Mouse (Mus musculus) cortical plate, adult 2 months (tissue): ENCODE results near the gene Camta1.

Experiments
- CTCF ChIP-seq: fragments of 200-500 bp; IDR thresholded peaks from 2 replicates; pipeline ENCODE4 v1.5.1; 2011; ENCODE audit warnings: mild to moderate bottlenecking, control low read depth, low read length; ENCODE audit not compliant: insufficient read depth; ENCODE audit errors: extremely low read depth
- POLR2A ChIP-seq: fragments of 200-500 bp; IDR thresholded peaks from 2 replicates; pipeline ENCODE4 v1.6.1; 2011; ENCODE audit warnings: mild to moderate bottlenecking, low read length, control low read depth; ENCODE audit not compliant: insufficient read depth; ENCODE audit errors: extremely low read depth

DNA sequence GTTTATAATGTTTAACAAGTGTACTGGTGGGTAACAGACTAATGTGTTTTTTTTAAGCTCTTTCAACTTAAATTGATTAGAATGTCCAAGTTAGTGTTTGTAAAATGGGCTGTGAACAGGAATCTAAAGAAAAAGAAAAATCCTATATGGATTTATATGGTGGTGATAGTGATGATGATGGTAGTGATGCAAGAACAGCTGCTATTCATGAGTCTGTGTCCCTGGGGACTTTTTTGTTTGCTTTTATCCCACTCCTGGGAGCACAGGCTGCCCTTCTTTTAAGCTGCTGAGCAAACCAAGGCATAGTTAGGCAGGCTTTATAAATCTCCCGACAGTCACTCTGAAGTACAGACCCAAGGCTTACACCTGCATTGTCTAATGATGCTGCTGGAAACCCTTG is 928.2 kb downstream of the Camta1 start:
- TF ChIP-seq CTCF = no peak
- TF ChIP-seq POLR2A = no peak
